Mouse (Mus musculus) B cell, adult 2 months (primary cell): ENCODE data around the gene 9130409I23Rik.
"Not testable (repeated sequence)": the region's sequence is repeated elsewhere in the genome, so short reads cannot be mapped to it uniquely, and the experiment has no call there.

Source experiments
- DNase-seq, 2 experiments: peaks; one replicate each; pipeline ENCODE4 v3.0.0; 2022

Gene 9130409I23Rik

GRCm38 (mm10) chr1:181035015-181035778 lies 15.8 kb upstream of the 9130409I23Rik start:
- not testable (repeated sequence) for DNase-seq

- DNase-seq: no peak
These were observed 13.4 kb upstream of the 9130409I23Rik start for GRCm38 (mm10) chr1:181037623-181038022.

GRCm38 (mm10) chr1:181039652-181040051 lies 11.4 kb upstream of the 9130409I23Rik start:
- peak; percentile 53 to 57 for DNase-seq

- DNase-seq: no peak
These were observed 3.5 kb upstream of the 9130409I23Rik start for GRCm38 (mm10) chr1:181047520-181047919.

- no peak for DNase-seq
These were observed 1.7 kb upstream of the 9130409I23Rik start for GRCm38 (mm10) chr1:181049328-181049842.

GRCm38 (mm10) chr1:181052898-181053297 lies 1.9 kb downstream of the 9130409I23Rik start:
- DNase-seq: no peak

GRCm38 (mm10) chr1:181061784-181062485 lies 10.9 kb downstream of the 9130409I23Rik start:
- DNase-seq: no peak

GRCm38 (mm10) chr1:181063991-181064390 lies 13.0 kb downstream of the 9130409I23Rik start:
- no peak for DNase-seq

- no peak for DNase-seq
These were observed 13.6 kb downstream of the 9130409I23Rik start for GRCm38 (mm10) chr1:181064648-181065047.

GRCm38 (mm10) chr1:181068344-181068743 lies 17.3 kb downstream of the 9130409I23Rik start:
- no peak for DNase-seq

- no peak for DNase-seq
These were observed 18.6 kb downstream of the 9130409I23Rik start for GRCm38 (mm10) chr1:181069671-181070070.

GRCm38 (mm10) chr1:181073075-181073474 lies 22.0 kb downstream of the 9130409I23Rik start:
- no peak for DNase-seq

GRCm38 (mm10) chr1:181084021-181084420 lies 33.0 kb downstream of the 9130409I23Rik start:
- no peak for DNase-seq

GRCm38 (mm10) chr1:181090048-181090447 lies 39.0 kb downstream of the 9130409I23Rik start:
- no peak for DNase-seq
